Mouse (Mus musculus) small intestine, adult 2 months (tissue): ENCODE data around the gene Scn2b.

Experiments used
- CTCF ChIP-seq: fragments of 200-500 bp; IDR thresholded peaks from 2 replicates; pipeline ENCODE4 v1.5.1; 2012; ENCODE audit warnings: low read depth, mild to moderate bottlenecking, control low read depth, inconsistent platforms, low read length, moderate library complexity, mixed read lengths; ENCODE audit not compliant: insufficient replicate concordance, insufficient read length; ENCODE audit errors: extremely low read depth
- POLR2A ChIP-seq: fragments of 200-500 bp; IDR thresholded peaks from 2 replicates; pipeline ENCODE4 v1.6.1; 2012; ENCODE audit warnings: low read depth, mild to moderate bottlenecking, control low read depth, inconsistent platforms, low read length, moderate library complexity

DNA sequence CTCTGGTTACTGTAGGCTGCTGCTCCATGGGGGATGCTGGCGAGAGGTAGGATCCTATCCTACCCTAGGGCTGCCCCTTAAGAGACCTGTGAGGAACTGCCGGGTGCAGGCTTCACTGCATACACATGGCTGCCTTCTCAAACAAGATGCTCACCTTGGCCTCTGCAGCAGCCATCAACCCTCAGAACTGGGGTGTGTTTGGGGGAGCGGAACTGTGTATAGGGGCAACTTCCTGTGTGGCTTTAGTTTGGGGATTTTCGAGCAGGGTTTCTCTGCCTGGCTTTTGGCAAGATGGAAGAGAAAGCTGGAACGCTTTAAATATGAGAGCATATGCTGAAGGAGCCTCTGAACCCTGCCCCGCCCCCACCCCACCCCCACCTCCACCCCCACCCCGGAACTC, 9.4 kb downstream of the Scn2b start:
- TF ChIP-seq CTCF = no peak
- no peak for TF ChIP-seq POLR2A
